Mouse (Mus musculus) limb, embryonic 13.5 days (tissue): ENCODE measurements at regions not wholly inside any gene's neighbourhood (a gene's known extent, or its start where the extent isn't known, plus 50 kb on each side); places are given as distances from the start of the nearest gene placed in this dataset.

ENCODE experiments used
- ATAC-seq: fragments of 200-750 bp; cut with Nextera tagmentation; 2 replicates; pipeline ENCODE4 v1.8.0; 2017; ENCODE audit warnings: low read depth, moderate number of reproducible peaks, moderate TSS enrichment; ENCODE audit not compliant: low FRiP score
- H3K27ac ChIP-seq: fragments of 300-500 bp; sonication (generic); 2 replicates; pipeline ENCODE4 v1.5.1; 2015; ENCODE audit warnings: inconsistent platforms, mild to moderate bottlenecking, moderate library complexity
- H3K27me3 ChIP-seq: fragments of 300-500 bp; sonication (generic); 2 replicates; pipeline ENCODE4 v1.6.1; 2015; ENCODE audit warnings: mild to moderate bottlenecking, inconsistent platforms
- H3K36me3 ChIP-seq: fragments of 300-500 bp; sonication (generic); 2 replicates; pipeline ENCODE4 v1.6.1; 2015; ENCODE audit warnings: inconsistent platforms, mild to moderate bottlenecking, moderate library complexity
- H3K4me1 ChIP-seq: fragments of 300-500 bp; sonication (generic); 2 replicates; pipeline ENCODE4 v1.6.1; 2015; ENCODE audit warnings: inconsistent platforms
- H3K4me2 ChIP-seq: fragments of 300-500 bp; sonication (generic); replicated peaks from 2 replicates; pipeline ENCODE4 v1.6.1; 2015; ENCODE audit warnings: inconsistent platforms, mild to moderate bottlenecking, moderate library complexity
- H3K4me3 ChIP-seq: fragments of 300-500 bp; sonication (generic); 2 replicates; pipeline ENCODE4 v1.5.1; 2015; ENCODE audit warnings: moderate library complexity, mild to moderate bottlenecking, inconsistent platforms
- H3K9ac ChIP-seq: fragments of 300-500 bp; sonication (generic); 2 replicates; pipeline ENCODE4 v1.6.1; 2015; ENCODE audit warnings: mild to moderate bottlenecking, inconsistent platforms
- H3K9me3 ChIP-seq: fragments of 300-500 bp; sonication (generic); 2 replicates; pipeline ENCODE4 v1.6.1; 2016; ENCODE audit warnings: inconsistent platforms
- WGBS: fragments of 180-500 bp; shearing (Covaris S2); methylation state at CpG from one replicate; pipeline ENCODE4 v1.1.7; 2015; 5-methylcytosine and 5-hydroxymethylcytosine counted together

DNA sequence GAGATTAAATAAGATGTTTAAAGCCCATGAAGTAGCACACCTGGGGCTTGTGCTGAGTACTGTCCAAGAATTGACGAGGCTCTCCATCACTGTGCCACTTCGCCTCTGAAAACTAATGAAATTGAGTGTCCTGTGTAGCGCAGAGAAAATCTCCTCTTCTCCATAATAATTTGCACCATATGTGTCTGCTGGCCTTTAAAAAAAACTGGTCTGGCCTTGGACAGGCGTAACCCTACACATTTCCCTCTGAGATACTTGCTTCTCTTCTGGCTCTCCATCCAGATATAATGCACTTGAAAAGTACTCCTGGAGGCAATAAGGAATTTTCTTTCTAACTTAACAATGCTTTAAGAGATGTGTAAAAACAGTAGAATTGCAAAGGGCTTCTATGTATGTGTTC lies 164.5 kb upstream of the Rnd3 start:
- no peak overlapping the region for H3K4me3 ChIP-seq
- WGBS: 28% methylated on average over 4 of the region's 4 CpGs
- no peak overlapping the region for H3K27ac ChIP-seq
- H3K27me3 ChIP-seq: no peaks in the 10 kb centered on the region
- H3K36me3 ChIP-seq: no peaks in the 10 kb centered on the region
- H3K9me3 ChIP-seq: 0 out of 2 replicates have a peak, but pooled peaks cover 4% of the 10 kb centered on the region
- 0 out of 2 replicates have a peak, but pooled peaks cover 3% of the 10 kb centered on the region for H3K4me1 ChIP-seq
- H3K9ac ChIP-seq: no peak overlapping the region
- no peak overlapping the region for H3K4me2 ChIP-seq
- ATAC-seq: no peak; the same call in 1 of the 2 replicates

- H3K9ac ChIP-seq: no peak overlapping the region
- WGBS: 84% methylated on average over 1 of the region's 1 CpGs
- H3K27ac ChIP-seq: no peak overlapping the region
- no peaks in the 10 kb centered on the region for H3K27me3 ChIP-seq
- no peak overlapping the region for H3K4me2 ChIP-seq
- no peaks in the 10 kb centered on the region for H3K36me3 ChIP-seq
- no peak for ATAC-seq
- H3K9me3 ChIP-seq: no peaks in the 10 kb centered on the region
- H3K4me1 ChIP-seq: no peaks in the 10 kb centered on the region
- no peak overlapping the region for H3K4me3 ChIP-seq
These were observed 157.3 kb upstream of the Rnd3 start for GRCm38 (mm10) chr2:51306257-51306656.

DNA sequence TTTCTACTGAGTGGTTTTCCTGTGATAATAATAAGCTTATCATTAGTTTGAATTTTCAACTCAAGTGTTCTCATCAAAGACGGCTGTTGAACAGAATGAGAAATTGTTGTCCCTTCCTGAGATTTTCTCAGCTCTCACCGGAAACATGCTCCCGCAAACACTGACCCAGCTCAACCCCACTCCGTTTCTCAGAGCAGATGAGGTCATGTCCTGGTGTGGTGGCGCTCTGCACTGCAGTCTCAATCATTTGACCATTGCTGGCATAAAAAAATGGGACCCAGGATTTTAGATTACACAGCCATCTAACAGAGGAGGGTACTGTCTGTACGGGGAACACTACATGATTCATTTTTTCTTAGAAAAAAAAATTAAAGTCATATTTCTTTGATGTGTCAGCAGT lies 156.5 kb upstream of the Rnd3 start:
- no peaks in the 10 kb centered on the region for H3K36me3 ChIP-seq
- 59% methylated on average over 6 of the region's 6 CpGs for WGBS
- H3K4me3 ChIP-seq: no peak overlapping the region
- no peak overlapping the region for H3K27ac ChIP-seq
- no peaks in the 10 kb centered on the region for H3K27me3 ChIP-seq
- no peak overlapping the region for H3K4me2 ChIP-seq
- no peaks in the 10 kb centered on the region for H3K9me3 ChIP-seq
- no peak for ATAC-seq
- H3K9ac ChIP-seq: no peak overlapping the region
- H3K4me1 ChIP-seq: no peaks in the 10 kb centered on the region

DNA sequence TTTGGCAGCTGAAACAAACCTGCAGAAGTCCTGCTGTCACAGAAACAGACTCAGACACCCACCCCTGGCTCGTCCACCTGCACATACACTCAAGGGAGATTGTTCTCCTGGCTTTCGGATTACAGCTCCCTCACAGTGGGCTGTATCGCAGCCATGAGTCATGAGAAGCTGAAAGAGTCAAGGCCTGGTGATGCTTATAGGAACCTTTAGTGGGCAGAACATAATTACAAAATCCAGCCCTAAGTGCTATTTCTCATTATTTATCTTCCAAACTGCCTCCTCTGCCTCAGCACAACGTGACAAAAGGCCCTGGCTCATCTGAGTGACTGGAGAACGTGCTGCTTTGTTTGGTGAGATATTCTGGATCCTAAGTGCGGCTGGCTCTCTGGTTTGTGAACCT lies 155.8 kb upstream of the Rnd3 start:
- no peaks in the 10 kb centered on the region for H3K4me1 ChIP-seq
- H3K27me3 ChIP-seq: no peaks in the 10 kb centered on the region
- no peak overlapping the region for H3K4me3 ChIP-seq
- no peak overlapping the region for H3K27ac ChIP-seq
- H3K9ac ChIP-seq: no peak overlapping the region
- no peak overlapping the region for H3K4me2 ChIP-seq
- H3K9me3 ChIP-seq: no peaks in the 10 kb centered on the region
- no peaks in the 10 kb centered on the region for H3K36me3 ChIP-seq
- WGBS: 67% methylated on average over 6 of the region's 6 CpGs
- ATAC-seq: no peak

DNA sequence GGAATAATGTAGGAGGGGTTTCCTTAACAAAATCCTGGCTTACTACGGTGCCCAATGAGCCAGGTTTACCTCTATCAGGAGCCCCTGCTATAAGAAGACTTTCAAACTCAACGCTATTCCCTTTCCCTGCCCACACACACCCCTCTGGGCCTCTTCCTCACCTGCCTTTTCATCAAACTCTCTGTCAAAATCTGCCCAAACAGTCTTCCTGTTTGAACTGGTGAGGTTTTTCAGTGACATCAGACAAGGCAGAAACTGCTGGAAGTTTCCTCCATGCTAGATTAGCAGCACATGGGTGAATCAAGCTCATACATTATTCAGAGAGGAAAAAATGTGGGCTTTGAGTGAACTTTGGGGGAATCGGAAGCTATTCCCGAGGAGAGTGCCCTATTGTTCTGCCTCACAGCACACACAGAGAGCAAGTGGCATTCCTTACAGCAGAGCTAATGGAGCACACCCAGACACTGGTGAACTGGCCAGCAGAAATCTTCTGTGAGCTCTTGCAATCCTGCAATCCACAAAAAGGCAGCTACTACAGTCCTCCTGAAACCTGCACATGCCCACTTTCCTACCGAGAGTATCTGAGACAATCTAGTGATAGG lies 141.8 kb upstream of the Rnd3 start:
- no peaks in the 10 kb centered on the region for H3K9me3 ChIP-seq
- WGBS: 69% methylated on average over 5 of the region's 5 CpGs
- H3K27ac ChIP-seq: no peak overlapping the region
- ATAC-seq: no peak
- no peak overlapping the region for H3K4me2 ChIP-seq
- no peaks in the 10 kb centered on the region for H3K4me1 ChIP-seq
- no peaks in the 10 kb centered on the region for H3K27me3 ChIP-seq
- H3K36me3 ChIP-seq: no peaks in the 10 kb centered on the region
- no peak overlapping the region for H3K9ac ChIP-seq
- H3K4me3 ChIP-seq: no peak overlapping the region

DNA sequence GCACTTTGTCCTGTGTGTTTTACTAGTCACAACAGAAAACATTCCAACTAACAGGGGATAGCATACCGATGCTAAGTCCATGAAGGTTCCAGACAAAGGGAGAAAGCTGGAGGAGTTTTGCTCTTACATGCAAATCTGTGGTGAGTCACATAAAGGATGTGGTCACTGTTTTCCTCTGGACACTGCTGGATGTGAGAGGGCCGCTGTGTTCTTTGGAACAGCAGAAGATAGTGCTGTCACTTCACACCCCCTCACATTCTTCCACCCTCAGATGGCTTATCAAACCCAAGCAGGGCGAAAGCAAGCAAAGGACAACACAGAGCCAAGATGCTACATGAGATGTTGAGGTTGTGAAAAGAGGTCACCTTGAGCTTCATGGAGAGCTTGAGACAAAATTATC lies 139.8 kb upstream of the Rnd3 start:
- no peak overlapping the region for H3K4me3 ChIP-seq
- 86% methylated on average over 3 of the region's 3 CpGs for WGBS
- no peak overlapping the region for H3K9ac ChIP-seq
- no peaks in the 10 kb centered on the region for H3K27me3 ChIP-seq
- no peaks in the 10 kb centered on the region for H3K9me3 ChIP-seq
- no peak overlapping the region for H3K27ac ChIP-seq
- H3K4me2 ChIP-seq: no peak overlapping the region
- no peak for ATAC-seq
- H3K4me1 ChIP-seq: no peaks in the 10 kb centered on the region; the same call in 1 of the 2 replicates
- no peaks in the 10 kb centered on the region for H3K36me3 ChIP-seq

DNA sequence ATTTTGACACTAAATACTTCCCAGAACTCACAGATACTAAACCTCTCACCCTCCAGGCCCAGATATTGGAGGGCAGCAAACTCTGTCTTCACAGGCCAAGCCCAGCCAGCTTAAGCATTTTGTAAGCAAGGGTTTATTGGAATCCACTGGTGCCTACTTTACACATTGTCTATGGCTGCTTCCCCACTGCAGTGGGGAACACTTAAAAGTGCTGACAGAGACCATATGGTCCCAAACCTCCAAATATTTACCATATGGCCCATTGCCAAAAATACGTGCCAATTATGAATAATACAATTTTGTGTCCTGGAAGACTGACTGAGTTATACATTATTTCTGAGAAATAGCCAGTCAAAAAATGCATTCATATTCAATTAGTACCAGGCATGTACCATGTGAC lies 136.7 kb upstream of the Rnd3 start:
- no peaks in the 10 kb centered on the region for H3K36me3 ChIP-seq
- no peak overlapping the region for H3K27ac ChIP-seq
- 70% methylated on average over 1 of the region's 1 CpGs for WGBS
- no peaks in the 10 kb centered on the region for H3K9me3 ChIP-seq
- no peak for ATAC-seq
- no peaks in the 10 kb centered on the region for H3K27me3 ChIP-seq
- H3K4me3 ChIP-seq: no peak overlapping the region
- peaks cover 4% of the 10 kb centered on the region; the same call in 1 of the 2 replicates for H3K4me1 ChIP-seq
- no peak overlapping the region for H3K4me2 ChIP-seq
- H3K9ac ChIP-seq: no peak overlapping the region

- Histone ChIP-seq H3K4me1 (peaks cover 6% of the 10 kb centered on the region), H3K4me2 (no peak overlapping the region), H3K9me3 (no peaks in the 10 kb centered on the region), H3K27ac (0 out of 2 replicates have a peak overlapping the region, but pooled peaks have one; percentile 22), H3K4me3 (no peak overlapping the region), H3K27me3 (no peaks in the 10 kb centered on the region), H3K36me3 (no peaks in the 10 kb centered on the region), H3K9ac (no peak overlapping the region)
- 0 out of 2 replicates have a peak, but pooled peaks have one; percentile 24 for ATAC-seq
- WGBS: 65% methylated on average over 4 of the region's 4 CpGs
These were observed 135.9 kb upstream of the Rnd3 start for GRCm38 (mm10) chr2:51284781-51285225.

DNA sequence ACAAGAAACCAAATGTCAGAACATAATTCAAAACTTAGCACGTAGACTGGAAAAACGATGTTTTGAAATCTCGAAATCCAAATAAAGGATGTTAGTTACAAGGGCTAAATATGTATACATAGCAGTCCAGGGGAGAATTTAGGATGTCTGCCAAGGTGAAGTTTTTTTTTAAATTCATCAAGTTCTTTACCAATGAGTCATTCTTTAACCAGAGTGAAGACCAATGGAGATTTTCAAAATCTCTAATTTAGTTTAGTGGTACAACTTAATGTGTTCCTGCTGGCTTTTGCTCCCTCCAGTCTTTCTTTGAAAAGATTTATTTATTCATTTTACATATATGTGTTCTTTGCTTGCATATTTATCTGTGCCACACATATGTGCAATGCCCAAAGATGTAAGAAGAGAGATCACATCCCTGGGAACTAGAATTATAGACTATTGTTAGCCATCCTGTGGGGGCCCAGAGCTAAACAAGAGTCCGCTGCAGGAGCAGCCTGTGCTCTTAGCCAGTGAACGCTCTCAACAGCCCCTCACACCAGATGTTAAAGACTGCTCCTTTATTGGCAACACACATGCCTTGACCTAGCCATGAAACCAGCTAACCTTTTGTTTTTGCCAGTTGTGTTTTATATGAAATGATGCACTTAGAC lies 130.6 kb upstream of the Rnd3 start:
- 47% methylated on average over 5 of the region's 5 CpGs for WGBS
- H3K9me3 ChIP-seq: no peaks in the 10 kb centered on the region
- peaks cover 30% of the 10 kb centered on the region for H3K4me1 ChIP-seq
- no peaks in the 10 kb centered on the region for H3K27me3 ChIP-seq
- ATAC-seq: no peak
- H3K4me3 ChIP-seq: no peak overlapping the region
- peak overlapping the region; percentile 72 for H3K27ac ChIP-seq
- no peak overlapping the region for H3K4me2 ChIP-seq
- H3K36me3 ChIP-seq: no peaks in the 10 kb centered on the region
- H3K9ac ChIP-seq: no peak overlapping the region

- no peak overlapping the region for H3K9ac ChIP-seq
- no peak overlapping the region for H3K4me2 ChIP-seq
- 27% methylated on average over 1 of the region's 1 CpGs for WGBS
- no peaks in the 10 kb centered on the region for H3K27me3 ChIP-seq
- no peak overlapping the region for H3K4me3 ChIP-seq
- no peaks in the 10 kb centered on the region for H3K36me3 ChIP-seq
- H3K9me3 ChIP-seq: no peaks in the 10 kb centered on the region
- peaks cover 30% of the 10 kb centered on the region for H3K4me1 ChIP-seq
- no peak overlapping the region for H3K27ac ChIP-seq
- no peak for ATAC-seq
These were observed 129.9 kb upstream of the Rnd3 start for GRCm38 (mm10) chr2:51278824-51279223.

DNA sequence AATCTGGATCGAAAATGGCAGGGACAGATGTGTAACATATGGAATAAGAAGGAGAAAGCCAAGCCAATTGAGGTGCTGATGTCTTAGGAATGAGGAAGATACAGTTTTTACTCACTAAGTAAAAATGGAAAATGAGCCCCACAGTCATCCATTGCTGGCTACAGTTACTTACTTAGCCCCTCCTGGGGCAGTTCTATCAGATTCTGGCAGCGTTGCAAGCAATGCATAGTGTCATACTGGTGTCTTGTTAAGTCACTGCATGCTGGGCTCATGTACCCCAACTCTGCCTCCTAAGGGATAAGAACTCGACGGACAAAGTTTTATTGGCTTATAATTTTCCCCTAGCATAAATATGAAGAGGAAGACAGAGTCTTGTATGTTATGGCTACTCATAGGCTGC lies 129.4 kb upstream of the Rnd3 start:
- Histone ChIP-seq H3K36me3 (no peaks in the 10 kb centered on the region), H3K27me3 (no peaks in the 10 kb centered on the region), H3K9ac (no peak overlapping the region), H3K4me1 (peaks cover 27% of the 10 kb centered on the region), H3K9me3 (no peaks in the 10 kb centered on the region), H3K4me2 (no peak overlapping the region), H3K27ac (no peak overlapping the region), H3K4me3 (no peak overlapping the region)
- no peak for ATAC-seq
- whole genome bisulfite sequencing: 62% methylated on average over 4 of the region's 4 CpGs

- no peaks in the 10 kb centered on the region for H3K27me3 ChIP-seq
- no peak overlapping the region for H3K27ac ChIP-seq
- H3K9ac ChIP-seq: no peak overlapping the region
- no peak overlapping the region for H3K4me2 ChIP-seq
- WGBS: 76% methylated on average over 2 of the region's 2 CpGs
- H3K9me3 ChIP-seq: no peaks in the 10 kb centered on the region
- H3K4me1 ChIP-seq: peaks cover 29% of the 10 kb centered on the region
- no peak for ATAC-seq
- H3K36me3 ChIP-seq: no peaks in the 10 kb centered on the region
- no peak overlapping the region for H3K4me3 ChIP-seq
These were observed 127.7 kb upstream of the Rnd3 start for GRCm38 (mm10) chr2:51276591-51276990.

DNA sequence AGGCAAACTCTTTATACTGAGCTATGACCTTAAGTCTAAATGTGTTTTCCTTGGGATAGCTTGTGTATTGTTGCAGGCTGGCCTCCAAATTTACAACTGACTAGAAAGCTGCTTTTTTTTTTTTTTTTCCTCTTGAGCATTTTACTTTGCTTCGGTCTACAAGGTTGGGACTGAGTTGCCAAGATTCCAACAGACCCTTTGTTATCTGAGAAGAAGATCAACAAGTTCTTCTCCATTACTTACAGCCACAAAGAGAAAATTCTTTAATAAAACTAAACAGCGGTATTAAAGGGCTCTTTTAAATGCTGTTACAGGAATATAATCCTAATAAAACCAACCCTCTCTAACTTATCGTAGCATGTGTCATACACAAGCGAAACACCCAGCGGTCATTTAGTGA lies 124.4 kb upstream of the Rnd3 start:
- Histone ChIP-seq H3K36me3 (no peaks in the 10 kb centered on the region), H3K9ac (no peak overlapping the region), H3K27me3 (no peaks in the 10 kb centered on the region), H3K4me1 (peaks cover 17% of the 10 kb centered on the region), H3K4me2 (no peak overlapping the region), H3K27ac (no peak overlapping the region), H3K9me3 (no peaks in the 10 kb centered on the region), H3K4me3 (no peak overlapping the region)
- 34% methylated on average over 5 of the region's 5 CpGs for WGBS
- no peak for ATAC-seq
